Mouse (Mus musculus): ENCODE data around the gene Syngr3.
"Not testable (repeated sequence)": the region's sequence is repeated elsewhere in the genome, so short reads cannot be mapped to it uniquely, and the experiment has no call there.

Gene Syngr3

GRCm38 (mm10) chr17:24719494-24720222 is 29.9 kb upstream of the Syngr3 start:
- peak; percentile 98 for DNase-seq (ENCODE audit: low spot score)

- DNase-seq (ENCODE audit: low spot score) = not testable (repeated sequence)
Observed at GRCm38 (mm10) chr17:24718938-24719337, 29.2 kb upstream of the Syngr3 start.

- no peak for DNase-seq (ENCODE audit: low spot score)
Observed at GRCm38 (mm10) chr17:24717943-24718342, 28.2 kb upstream of the Syngr3 start, which contains the start of the genes Rnf151 and Rps2. Gene Rnf151 (minus strand): TSS chr17:24718063. Gene Rps2 (plus strand): TSS chr17:24718116.

- no peak for DNase-seq (ENCODE audit: low spot score)
Observed at GRCm38 (mm10) chr17:24716166-24716682, 26.5 kb upstream of the Syngr3 start.

GRCm38 (mm10) chr17:24715556-24715955 is 25.8 kb upstream of the Syngr3 start:
- no peak for DNase-seq (ENCODE audit: low spot score)

GRCm38 (mm10) chr17:24708646-24709045 is 18.9 kb upstream of the Syngr3 start:
- no peak for DNase-seq (ENCODE audit: low spot score)

- DNase-seq (ENCODE audit: low spot score) = no peak
Observed at GRCm38 (mm10) chr17:24707801-24708425, 18.2 kb upstream of the Syngr3 start.

GRCm38 (mm10) chr17:24706982-24707800 is 17.4 kb upstream of the Syngr3 start, which contains the start of gene Tbl3:
Gene Tbl3 (minus strand): TSS chr17:24707660.
- peak; percentile 92 for DNase-seq (ENCODE audit: low spot score)

- DNase-seq (ENCODE audit: low spot score) = no peak
Observed at GRCm38 (mm10) chr17:24705821-24706220, 16.1 kb upstream of the Syngr3 start.

GRCm38 (mm10) chr17:24701251-24701650 is 11.5 kb upstream of the Syngr3 start:
- no peak for DNase-seq (ENCODE audit: low spot score)

- no peak for DNase-seq (ENCODE audit: low spot score)
Observed at GRCm38 (mm10) chr17:24699473-24699872, 9.7 kb upstream of the Syngr3 start.

- DNase-seq (ENCODE audit: low spot score) = no peak
Observed at GRCm38 (mm10) chr17:24698715-24699114, 9.0 kb upstream of the Syngr3 start.

GRCm38 (mm10) chr17:24697985-24698384 is 8.2 kb upstream of the Syngr3 start:
- DNase-seq (ENCODE audit: low spot score) = no peak

GRCm38 (mm10) chr17:24696011-24696697 is 6.4 kb upstream of the Syngr3 start, which contains the start of the genes Gfer and Noxo1:
Gene Gfer (minus strand): TSS chr17:24696156.
Gene Noxo1 (plus strand): TSS chr17:24696234.
- DNase-seq (ENCODE audit: low spot score) = peak; percentile 90

- no peak for DNase-seq (ENCODE audit: low spot score)
Observed at GRCm38 (mm10) chr17:24695326-24696010, 5.7 kb upstream of the Syngr3 start.

GRCm38 (mm10) chr17:24692385-24692784 is 2.6 kb upstream of the Syngr3 start:
- no peak for DNase-seq (ENCODE audit: low spot score)

GRCm38 (mm10) chr17:24687599-24687998 is 2.2 kb downstream of the Syngr3 start:
- no peak for DNase-seq (ENCODE audit: low spot score)

GRCm38 (mm10) chr17:24687146-24687595 is 2.6 kb downstream of the Syngr3 start:
- peak; percentile 63 for DNase-seq (ENCODE audit: low spot score)

GRCm38 (mm10) chr17:24686514-24686913 is 3.2 kb downstream of the Syngr3 start:
- no peak for DNase-seq (ENCODE audit: low spot score)

- DNase-seq (ENCODE audit: low spot score) = no peak
Observed at GRCm38 (mm10) chr17:24677500-24678080, 12.2 kb downstream of the Syngr3 start.

All from urinary bladder, postnatal 14 days (tissue).